Mouse (Mus musculus): ENCODE measurements around the gene Cntn4. TPM values are rescaled to one million over a fixed set of nuclear protein-coding genes. Genes with fewer than 3 reads are reported as not detected.

The Cntn4 gene
- polyA plus RNA-seq, 1 experiment from 2014 or later: 1.0 TPM

- Histone ChIP-seq H3K36me3 (ENCODE audit: control insufficient read depth, insufficient read depth, low read length) (no peaks in the 10 kb centered on the region), H3K27ac (replicated peaks; ENCODE audit: low read depth, low read length) (no peak overlapping the region), H3K9ac (ENCODE audit: low read length) (no peak overlapping the region), H3K9me3 (ENCODE audit: control insufficient read depth, low read length) (no peaks in the 10 kb centered on the region), H3K4me2 (ENCODE audit: low read depth, severe bottlenecking) (no peak overlapping the region), H3K4me1 (ENCODE audit: control insufficient read depth, insufficient read depth, low read length) (no peaks in the 10 kb centered on the region), H3K4me3 (ENCODE audit: low read depth, low read length) (no peak overlapping the region), H3K27me3 (ENCODE audit: control insufficient read depth, insufficient read depth, low read length) (no peaks in the 10 kb centered on the region)
- ATAC-seq (ENCODE audit: insufficient number of reproducible peaks, low FRiP score, low TSS enrichment, low read depth): no peak
- no peak for DNase-seq (ENCODE audit: low spot score)
- WGBS: 74% methylated on average over 12 of the region's 12 CpGs
Observed at GRCm38 (mm10) chr6:106237046-106237948, 559.8 kb downstream of the Cntn4 start.

GRCm38 (mm10) chr6:106241553-106241952, 564.1 kb downstream of the Cntn4 start:
- WGBS: 66% methylated on average over 1 of the region's 1 CpGs
- no peak overlapping the region for H3K4me2 ChIP-seq (ENCODE audit: low read depth, severe bottlenecking)
- H3K4me1 ChIP-seq (ENCODE audit: control insufficient read depth, insufficient read depth, low read length): no peaks in the 10 kb centered on the region
- H3K9me3 ChIP-seq (ENCODE audit: control insufficient read depth, low read length): no peaks in the 10 kb centered on the region
- ATAC-seq (ENCODE audit: insufficient number of reproducible peaks, low FRiP score, low TSS enrichment, low read depth) (no peak), DNase-seq (ENCODE audit: low spot score) (no peak)
- no peak overlapping the region for H3K9ac ChIP-seq (ENCODE audit: low read length)
- H3K27me3 ChIP-seq (ENCODE audit: control insufficient read depth, insufficient read depth, low read length): no peaks in the 10 kb centered on the region
- H3K4me3 ChIP-seq (ENCODE audit: low read depth, low read length): no peak overlapping the region
- no peaks in the 10 kb centered on the region for H3K36me3 ChIP-seq (ENCODE audit: control insufficient read depth, insufficient read depth, low read length)
- no peak overlapping the region for H3K27ac ChIP-seq (replicated peaks; ENCODE audit: low read depth, low read length)

GRCm38 (mm10) chr6:106263396-106263795, 585.9 kb downstream of the Cntn4 start:
- WGBS: 88% methylated on average over 3 of the region's 3 CpGs
- H3K36me3 ChIP-seq (ENCODE audit: control insufficient read depth, insufficient read depth, low read length): no peaks in the 10 kb centered on the region
- H3K27me3 ChIP-seq (ENCODE audit: control insufficient read depth, insufficient read depth, low read length): no peaks in the 10 kb centered on the region
- H3K9me3 ChIP-seq (ENCODE audit: control insufficient read depth, low read length): no peaks in the 10 kb centered on the region
- H3K27ac ChIP-seq (replicated peaks; ENCODE audit: low read depth, low read length): no peak overlapping the region
- no peak overlapping the region for H3K9ac ChIP-seq (ENCODE audit: low read length)
- H3K4me2 ChIP-seq (ENCODE audit: low read depth, severe bottlenecking): no peak overlapping the region
- DNase-seq (ENCODE audit: low spot score) (no peak), ATAC-seq (ENCODE audit: insufficient number of reproducible peaks, low FRiP score, low TSS enrichment, low read depth) (no peak)
- no peaks in the 10 kb centered on the region for H3K4me1 ChIP-seq (ENCODE audit: control insufficient read depth, insufficient read depth, low read length)
- no peak overlapping the region for H3K4me3 ChIP-seq (ENCODE audit: low read depth, low read length)

GRCm38 (mm10) chr6:106265487-106265886, 588.0 kb downstream of the Cntn4 start:
- Histone ChIP-seq H3K27me3 (ENCODE audit: control insufficient read depth, insufficient read depth, low read length) (no peaks in the 10 kb centered on the region), H3K36me3 (ENCODE audit: control insufficient read depth, insufficient read depth, low read length) (no peaks in the 10 kb centered on the region), H3K4me3 (ENCODE audit: low read depth, low read length) (no peak overlapping the region), H3K9ac (ENCODE audit: low read length) (no peak overlapping the region), H3K9me3 (ENCODE audit: control insufficient read depth, low read length) (no peaks in the 10 kb centered on the region), H3K4me2 (ENCODE audit: low read depth, severe bottlenecking) (no peak overlapping the region), H3K4me1 (ENCODE audit: control insufficient read depth, insufficient read depth, low read length) (no peaks in the 10 kb centered on the region), H3K27ac (replicated peaks; ENCODE audit: low read depth, low read length) (no peak overlapping the region)
- DNase-seq (ENCODE audit: low spot score): no peak
- ATAC-seq (ENCODE audit: insufficient number of reproducible peaks, low FRiP score, low TSS enrichment, low read depth): no peak
- 59% methylated on average over 3 of the region's 3 CpGs for WGBS

GRCm38 (mm10) chr6:106266304-106266703, 588.8 kb downstream of the Cntn4 start:
- Histone ChIP-seq H3K4me1 (ENCODE audit: control insufficient read depth, insufficient read depth, low read length) (no peaks in the 10 kb centered on the region), H3K27me3 (ENCODE audit: control insufficient read depth, insufficient read depth, low read length) (no peaks in the 10 kb centered on the region), H3K36me3 (ENCODE audit: control insufficient read depth, insufficient read depth, low read length) (no peaks in the 10 kb centered on the region), H3K27ac (replicated peaks; ENCODE audit: low read depth, low read length) (no peak overlapping the region), H3K4me3 (ENCODE audit: low read depth, low read length) (no peak overlapping the region), H3K9me3 (ENCODE audit: control insufficient read depth, low read length) (no peaks in the 10 kb centered on the region), H3K9ac (ENCODE audit: low read length) (no peak overlapping the region), H3K4me2 (ENCODE audit: low read depth, severe bottlenecking) (no peak overlapping the region)
- no peak for DNase-seq (ENCODE audit: low spot score)
- 83% methylated on average over 2 of the region's 2 CpGs for WGBS
- no peak for ATAC-seq (ENCODE audit: insufficient number of reproducible peaks, low FRiP score, low TSS enrichment, low read depth)

GRCm38 (mm10) chr6:106268723-106269122, 591.3 kb downstream of the Cntn4 start:
- Histone ChIP-seq H3K4me1 (ENCODE audit: control insufficient read depth, insufficient read depth, low read length) (no peaks in the 10 kb centered on the region), H3K36me3 (ENCODE audit: control insufficient read depth, insufficient read depth, low read length) (no peaks in the 10 kb centered on the region), H3K4me2 (ENCODE audit: low read depth, severe bottlenecking) (no peak overlapping the region), H3K27me3 (ENCODE audit: control insufficient read depth, insufficient read depth, low read length) (no peaks in the 10 kb centered on the region), H3K9me3 (ENCODE audit: control insufficient read depth, low read length) (no peaks in the 10 kb centered on the region), H3K9ac (ENCODE audit: low read length) (no peak overlapping the region), H3K4me3 (ENCODE audit: low read depth, low read length) (no peak overlapping the region), H3K27ac (replicated peaks; ENCODE audit: low read depth, low read length) (no peak overlapping the region)
- WGBS: 90% methylated on average over 4 of the region's 4 CpGs
- no peak for DNase-seq (ENCODE audit: low spot score)
- ATAC-seq (ENCODE audit: insufficient number of reproducible peaks, low FRiP score, low TSS enrichment, low read depth): no peak

- H3K27me3 ChIP-seq (ENCODE audit: control insufficient read depth, insufficient read depth, low read length): no peaks in the 10 kb centered on the region
- 90% methylated on average over 2 of the region's 2 CpGs for whole genome bisulfite sequencing
- H3K4me2 ChIP-seq (ENCODE audit: low read depth, severe bottlenecking): no peak overlapping the region
- no peak overlapping the region for H3K9ac ChIP-seq (ENCODE audit: low read length)
- DNase-seq (ENCODE audit: low spot score) (no peak), ATAC-seq (ENCODE audit: insufficient number of reproducible peaks, low FRiP score, low TSS enrichment, low read depth) (no peak)
- no peak overlapping the region for H3K27ac ChIP-seq (replicated peaks; ENCODE audit: low read depth, low read length)
- H3K4me3 ChIP-seq (ENCODE audit: low read depth, low read length): no peak overlapping the region
- H3K9me3 ChIP-seq (ENCODE audit: control insufficient read depth, low read length): no peaks in the 10 kb centered on the region
- no peaks in the 10 kb centered on the region for H3K4me1 ChIP-seq (ENCODE audit: control insufficient read depth, insufficient read depth, low read length)
- no peaks in the 10 kb centered on the region for H3K36me3 ChIP-seq (ENCODE audit: control insufficient read depth, insufficient read depth, low read length)
Observed at GRCm38 (mm10) chr6:106277139-106277538, 599.7 kb downstream of the Cntn4 start.

- no peak for ATAC-seq (ENCODE audit: insufficient number of reproducible peaks, low FRiP score, low TSS enrichment, low read depth)
- Histone ChIP-seq H3K9ac (ENCODE audit: low read length) (no peak overlapping the region), H3K4me3 (ENCODE audit: low read depth, low read length) (no peak overlapping the region), H3K27me3 (ENCODE audit: control insufficient read depth, insufficient read depth, low read length) (no peaks in the 10 kb centered on the region), H3K4me2 (ENCODE audit: low read depth, severe bottlenecking) (no peak overlapping the region), H3K27ac (replicated peaks; ENCODE audit: low read depth, low read length) (no peak overlapping the region), H3K36me3 (ENCODE audit: control insufficient read depth, insufficient read depth, low read length) (no peaks in the 10 kb centered on the region), H3K9me3 (ENCODE audit: control insufficient read depth, low read length) (no peaks in the 10 kb centered on the region), H3K4me1 (ENCODE audit: control insufficient read depth, insufficient read depth, low read length) (no peaks in the 10 kb centered on the region)
- DNase-seq (ENCODE audit: low spot score): no peak
- WGBS: 96% methylated on average over 6 of the region's 6 CpGs
Observed at GRCm38 (mm10) chr6:106281621-106282020, 604.2 kb downstream of the Cntn4 start.
